Mouse (Mus musculus) kidney, postnatal 25 days (tissue): Measurements from ENCODE around the gene Nup50.
"Not testable (repeated sequence)": the region's sequence is repeated elsewhere in the genome, so short reads cannot be mapped to it uniquely, and the experiment has no call there.

Source experiments
- DNase-seq, 2 experiments: peaks; one replicate each; pipeline ENCODE4 v3.0.0; 2021; ENCODE audit warnings: mixed read lengths in 2 of 2

Nup50 gene

GRCm38 (mm10) chr15:84922884-84923507 is at the start of gene Nup50:
TSS of gene Nup50 (plus strand) at chr15:84923411.
- peak; percentile 100 for DNase-seq

- DNase-seq = no peak
Observed at GRCm38 (mm10) chr15:84873867-84874266, 49.3 kb upstream of the Nup50 start.

GRCm38 (mm10) chr15:84877029-84877815 is 46.0 kb upstream of the Nup50 start:
- no peak for DNase-seq

- DNase-seq = no peak
Observed at GRCm38 (mm10) chr15:84888066-84888465, 35.1 kb upstream of the Nup50 start.

- no peak for DNase-seq
Observed at GRCm38 (mm10) chr15:84891246-84891645, 32.0 kb upstream of the Nup50 start.

- DNase-seq = peak; percentile 54 to 81
Observed at GRCm38 (mm10) chr15:84891658-84892057, 31.6 kb upstream of the Nup50 start.

GRCm38 (mm10) chr15:84896216-84896615 is 27.0 kb upstream of the Nup50 start:
- DNase-seq = not testable (repeated sequence)

- DNase-seq = no peak
Observed at GRCm38 (mm10) chr15:84896664-84897063, 26.5 kb upstream of the Nup50 start.

GRCm38 (mm10) chr15:84898077-84898476 is 25.1 kb upstream of the Nup50 start:
- DNase-seq = no peak

- DNase-seq = no peak
Observed at GRCm38 (mm10) chr15:84903843-84904385, 19.3 kb upstream of the Nup50 start.

- DNase-seq = no peak
Observed at GRCm38 (mm10) chr15:84913201-84913600, 10.0 kb upstream of the Nup50 start.

- no peak for DNase-seq
Observed at GRCm38 (mm10) chr15:84919938-84920337, 3.3 kb upstream of the Nup50 start, which contains the start of gene Gm29666. TSS of gene Gm29666 (minus strand) at chr15:84920038.

- peak in 1 of 2 experiments; percentile 86 for DNase-seq
Observed at GRCm38 (mm10) chr15:84923508-84924181, 434 bp downstream of the Nup50 start.

- DNase-seq = peak in 1 of 2 experiments; percentile 15
Observed at GRCm38 (mm10) chr15:84924781-84925315, 1.6 kb downstream of the Nup50 start.

- no peak for DNase-seq
Observed at GRCm38 (mm10) chr15:84925495-84926018, 2.3 kb downstream of the Nup50 start.

- DNase-seq = no peak
Observed at GRCm38 (mm10) chr15:84932351-84932750, 9.1 kb downstream of the Nup50 start.

- DNase-seq = no peak
Observed at GRCm38 (mm10) chr15:84934901-84935300, 11.7 kb downstream of the Nup50 start.

- peak; percentile 73 to 90 for DNase-seq
Observed at GRCm38 (mm10) chr15:84940102-84940501, 16.9 kb downstream of the Nup50 start.

- no peak for DNase-seq
Observed at GRCm38 (mm10) chr15:84942647-84943285, 19.6 kb downstream of the Nup50 start.

GRCm38 (mm10) chr15:84944319-84944718 is 21.1 kb downstream of the Nup50 start:
- no peak for DNase-seq

GRCm38 (mm10) chr15:84948990-84949389 is 25.8 kb downstream of the Nup50 start:
- no peak for DNase-seq

- DNase-seq = no peak
Observed at GRCm38 (mm10) chr15:84950053-84950452, 26.8 kb downstream of the Nup50 start.
